19 mouse cellular contexts compared by ENCODE assay signal in the genomic region with DNA sequence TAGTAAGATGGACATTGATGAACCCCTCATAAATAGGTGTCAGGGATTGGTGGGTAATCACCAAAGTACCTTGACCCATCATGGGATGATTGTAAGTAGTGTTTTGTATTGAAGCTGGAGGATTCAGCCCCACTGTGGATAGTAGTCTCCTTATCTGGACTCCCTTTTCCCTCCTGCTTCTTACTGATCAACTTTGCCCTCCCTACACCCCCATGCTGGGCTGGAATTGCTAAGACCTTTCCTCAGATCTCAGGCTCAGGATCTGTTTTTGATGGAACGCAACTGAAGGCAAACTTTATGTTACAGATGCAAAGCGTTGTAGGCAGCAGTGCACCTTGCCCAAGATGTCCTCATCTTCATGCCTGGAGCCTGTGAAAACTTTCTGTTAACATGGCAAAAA.
"Had no signal": no experiment of that assay in that cellular context is flagged by ENCODE, and none has a peak within 500 bp of the region (broad histone marks: within the 10 kb centered on the region; RNA-seq: fewer than 3 reads in every experiment).

No protein-coding gene starts in this region.

- ATAC-seq: midbrain, embryonic 13.5 days; midbrain, embryonic 16.5 days had no signal

- H3K9ac ChIP-seq: lung, embryonic 15.5 days; midbrain, embryonic 13.5 days; neural tube, embryonic 12.5 days; neural tube, embryonic 15.5 days; stomach, embryonic 15.5 days had no signal

- H3K4me2 ChIP-seq: lung, embryonic 15.5 days; midbrain, embryonic 13.5 days; neural tube, embryonic 12.5 days; neural tube, embryonic 15.5 days; stomach, embryonic 15.5 days had no signal

- H3K27ac ChIP-seq: layer of hippocampus, adult 2 months; lung, embryonic 15.5 days; midbrain, embryonic 10.5 days; midbrain, embryonic 13.5 days; neural tube, embryonic 12.5 days; neural tube, embryonic 15.5 days; stomach, embryonic 15.5 days had no signal

- H3K27me3 ChIP-seq: lung, embryonic 15.5 days; midbrain, embryonic 13.5 days; neural tube, embryonic 12.5 days; neural tube, embryonic 15.5 days; stomach, embryonic 15.5 days had no signal

- H3K4me3 ChIP-seq: layer of hippocampus, adult 2 months; lung, embryonic 15.5 days; megakaryocyte, embryonic 14.5 days; midbrain, embryonic 10.5 days; midbrain, embryonic 13.5 days; neural tube, embryonic 12.5 days; neural tube, embryonic 15.5 days; stomach, embryonic 15.5 days had no signal

- H3K4me1 ChIP-seq: lung, embryonic 15.5 days; megakaryocyte, embryonic 14.5 days; midbrain, embryonic 10.5 days; neural tube, embryonic 12.5 days; neural tube, embryonic 15.5 days; stomach, embryonic 15.5 days had no signal

- DNase-seq: kidney, adult 18-20 months; kidney, adult 9 months; kidney, postnatal 14 days; layer of hippocampus, adult 9-11 months; lung, adult 18-20 months; lung, postnatal 10 days; lung, postnatal 36 days; right cerebral cortex, postnatal 25 days; spleen, adult 18-20 months; thymus, postnatal 25 days had no signal

- H3K9me3 ChIP-seq: lung, embryonic 15.5 days; midbrain, embryonic 10.5 days; midbrain, embryonic 13.5 days; neural tube, embryonic 12.5 days; neural tube, embryonic 15.5 days; stomach, embryonic 15.5 days had no signal

- H3K36me3 ChIP-seq: lung, embryonic 15.5 days; midbrain, embryonic 10.5 days; midbrain, embryonic 13.5 days; neural tube, embryonic 12.5 days; neural tube, embryonic 15.5 days; stomach, embryonic 15.5 days had no signal
